Mouse (Mus musculus) embryonic fibroblast, embryonic 13.5 days (primary cell): ENCODE results near the gene Pgpep1. TPM values are rescaled to one million over a fixed set of nuclear protein-coding genes. Genes with fewer than 3 reads are reported as not detected.

Experiments
- H3K27ac ChIP-seq: 2 replicates; pipeline ENCODE4 v1.5.1; 2012; ENCODE audit warnings: low read length, control low read depth, inconsistent platforms; ENCODE audit not compliant: insufficient read depth
- H3K4me1 ChIP-seq: 2 replicates; pipeline ENCODE4 v1.6.1; 2011; ENCODE audit warnings: low read length; ENCODE audit not compliant: control insufficient read depth, insufficient read depth
- H3K4me3 ChIP-seq: 2 replicates; pipeline ENCODE4 v1.5.1; 2011; ENCODE audit warnings: mild to moderate bottlenecking, control low read depth, low read length; ENCODE audit not compliant: insufficient read depth
- CTCF ChIP-seq: IDR thresholded peaks from 2 replicates; pipeline ENCODE4 v1.5.1; 2011; ENCODE audit warnings: mild to moderate bottlenecking, control low read depth, low read length, moderate library complexity, borderline replicate concordance; ENCODE audit not compliant: insufficient read depth
- POLR2A ChIP-seq: IDR thresholded peaks from 2 replicates; pipeline ENCODE4 v1.6.1; 2011; ENCODE audit warnings: low read depth, mild to moderate bottlenecking, control low read depth, low read length, moderate library complexity
- polyA plus RNA-seq: library from polyadenylated mRNA; stranded (reverse); fragments of >200 nt; gene quantifications from 2 replicates; pipeline ENCODE4 v1.2.4, GENCODE M21; 2011; ENCODE audit warnings: low read depth; ENCODE audit not compliant: missing spikeins, insufficient read length

Gene Pgpep1
- polyA plus RNA-seq, 1 experiment, result 53.7 TPM

DNA sequence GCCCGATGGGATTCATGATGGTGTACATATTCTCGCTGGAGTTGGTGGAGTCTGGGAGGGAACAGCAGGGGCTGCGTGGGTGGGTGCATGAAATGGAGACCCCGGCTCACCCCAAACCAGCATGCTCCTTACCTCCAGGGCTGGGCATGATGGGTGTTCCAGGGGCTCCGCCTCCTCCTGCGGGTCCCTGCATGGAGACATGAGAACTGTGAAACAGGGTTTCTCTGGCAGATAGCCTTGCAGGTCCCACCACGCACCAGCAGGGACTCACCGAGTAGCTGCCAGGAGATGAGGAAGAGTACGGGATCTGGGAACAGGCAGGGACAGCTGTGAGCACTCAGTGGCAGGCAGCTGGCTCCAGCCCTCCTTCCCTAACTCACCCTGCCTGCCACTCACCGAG lies 61.5 kb downstream of the Pgpep1 start:
- H3K27ac ChIP-seq, result no peak overlapping the region
- TF ChIP-seq POLR2A (no peak), CTCF (no peak)
- peaks cover 5% of the 10 kb centered on the region; the same call in 1 of the 2 replicates for H3K4me1 ChIP-seq
- no peak overlapping the region for H3K4me3 ChIP-seq

DNA sequence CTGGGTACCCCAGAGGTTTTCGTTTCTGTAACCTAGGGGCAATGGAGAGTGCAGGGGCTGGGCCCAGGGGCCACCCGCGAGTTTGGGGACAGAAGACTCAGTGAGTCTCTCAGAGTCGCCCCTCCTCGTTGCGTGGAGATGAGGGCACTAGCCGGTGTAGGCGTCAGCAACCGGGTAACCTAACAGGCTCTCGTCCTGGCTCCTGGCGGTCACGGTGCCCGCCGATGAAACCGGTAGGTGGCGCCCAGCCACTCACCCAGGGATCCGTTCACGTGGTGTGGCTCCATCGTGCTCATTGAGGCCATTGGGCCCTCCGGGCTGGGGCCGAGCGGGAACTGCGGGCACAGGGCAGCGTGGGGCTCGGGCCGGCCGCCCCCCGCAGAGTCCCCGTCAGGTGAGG lies 61.9 kb downstream of the Pgpep1 start:
- Histone ChIP-seq H3K27ac (no peak overlapping the region), H3K4me1 (peaks cover 5% of the 10 kb centered on the region; the same call in 1 of the 2 replicates), H3K4me3 (no peak overlapping the region)
- peak; percentile 76; the same call in 1 of the 2 replicates for TF ChIP-seq CTCF
- TF ChIP-seq POLR2A, result no peak

DNA sequence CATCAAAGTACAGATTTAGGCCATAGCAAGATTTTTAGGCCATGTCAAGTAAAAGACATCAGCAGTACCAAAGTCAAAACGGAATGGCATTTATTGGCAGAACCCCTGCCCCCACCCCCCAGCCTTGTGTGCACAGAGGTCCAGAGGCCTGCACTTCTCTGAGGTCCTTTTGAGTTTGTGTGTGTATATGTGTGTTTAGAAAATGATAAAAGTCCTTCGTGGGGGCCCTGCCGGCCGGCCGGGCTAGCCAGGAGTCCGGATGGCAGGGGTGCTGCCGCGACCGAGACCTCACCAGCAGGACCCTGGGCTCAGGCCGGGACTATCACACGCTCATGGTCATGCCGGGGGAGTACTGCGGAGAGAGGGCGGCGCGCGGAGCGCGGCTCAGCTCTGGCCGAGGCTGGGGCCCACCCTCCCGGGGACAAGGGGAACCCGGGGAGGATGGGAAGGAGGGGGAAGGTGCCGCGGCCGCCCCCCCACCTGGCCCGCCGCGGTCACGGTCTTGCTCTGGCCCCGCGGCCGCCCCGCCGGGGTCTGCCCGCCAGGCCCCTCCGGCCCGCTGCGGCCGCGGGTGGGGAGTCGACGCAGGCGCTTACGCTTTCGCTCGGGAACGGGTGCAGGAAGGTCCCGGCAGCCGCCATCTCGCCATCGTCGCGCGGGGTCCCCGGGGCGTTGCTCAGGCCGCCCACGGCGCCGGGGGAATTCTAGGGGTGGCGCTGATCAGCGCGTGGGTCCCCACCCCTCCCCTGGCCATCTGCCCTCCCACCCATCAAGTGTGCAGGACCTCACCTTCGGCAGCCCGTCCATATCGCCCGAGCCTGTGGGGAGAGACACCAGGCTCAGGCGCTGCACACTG lies 62.5 kb downstream of the Pgpep1 start:
- Histone ChIP-seq H3K4me1 (peaks cover 5% of the 10 kb centered on the region; the same call in 1 of the 2 replicates), H3K4me3 (no peak overlapping the region), H3K27ac (no peak overlapping the region)
- TF ChIP-seq POLR2A (no peak), CTCF (no peak)

DNA sequence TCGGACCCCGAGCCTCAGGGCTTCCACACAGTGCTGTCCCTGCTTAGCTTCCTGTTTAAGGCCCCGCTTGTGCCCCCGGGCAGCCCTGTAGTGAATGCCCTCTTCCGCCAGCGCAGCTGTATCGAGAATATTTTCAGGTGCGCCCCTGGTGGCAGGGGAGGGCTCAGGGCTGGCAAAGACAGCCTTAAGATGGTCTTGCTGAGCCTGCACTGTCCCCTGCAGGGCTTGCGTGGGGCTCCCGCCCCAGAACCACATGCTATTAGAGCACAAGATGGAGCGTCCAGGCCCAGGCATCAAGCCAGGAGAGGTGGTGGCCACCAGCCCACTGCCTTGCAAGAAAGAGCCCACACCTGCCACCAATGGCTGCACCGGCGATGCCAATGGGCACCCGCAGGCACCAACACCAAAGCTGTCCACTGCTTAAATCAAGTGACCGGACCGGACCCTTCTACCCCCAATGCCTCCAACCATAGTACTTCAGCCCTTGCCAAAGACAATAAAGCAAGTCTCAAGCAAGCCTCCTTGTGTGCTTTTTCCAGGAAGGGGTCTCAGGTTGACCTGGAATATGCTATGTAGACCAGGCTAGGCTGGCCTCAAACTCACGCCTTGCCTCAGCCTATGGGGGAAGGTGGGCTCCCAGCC lies 63.3 kb downstream of the Pgpep1 start:
- no peak overlapping the region for H3K4me3 ChIP-seq
- TF ChIP-seq POLR2A (no peak), CTCF (no peak)
- H3K4me1 ChIP-seq, result peaks cover 5% of the 10 kb centered on the region; the same call in 1 of the 2 replicates
- H3K27ac ChIP-seq, result no peak overlapping the region

Other genes starting within 250 kb of the Pgpep1 start
- gene Crtc1, start 220.8 kb downstream of the Pgpep1 start, polyA plus RNA-seq, result 13.7 and 15.6 TPM in 2 replicates
- 21.4 and 31.7 TPM in 2 replicates for gene Klhl26, start 183.4 kb downstream of the Pgpep1 start, polyA plus RNA-seq
- gene Tmem59l, start 173.0 kb downstream of the Pgpep1 start, polyA plus RNA-seq, result 0.58 and 1.5 TPM in 2 replicates
- gene Crlf1, start 167.2 kb downstream of the Pgpep1 start, polyA plus RNA-seq, result 215 and 351 TPM in 2 replicates
- 29.9 and 46.6 TPM in 2 replicates for gene Rex1bd, start 153.6 kb downstream of the Pgpep1 start, polyA plus RNA-seq
- 547 and 589 TPM in 2 replicates for gene Uba52, start 149.6 kb downstream of the Pgpep1 start, polyA plus RNA-seq
- gene Fkbp8, start 132.7 kb downstream of the Pgpep1 start, polyA plus RNA-seq, result 105 and 110 TPM in 2 replicates
- gene Kxd1, start 132.4 kb downstream of the Pgpep1 start, polyA plus RNA-seq, result 35.5 and 37.0 TPM in 2 replicates
- gene Ell, start 120.9 kb downstream of the Pgpep1 start, polyA plus RNA-seq, result 16.1 and 20.4 TPM in 2 replicates
- gene Isyna1, start 66.0 kb downstream of the Pgpep1 start, polyA plus RNA-seq, result 17.9 and 18.6 TPM in 2 replicates
- gene Ssbp4, start 51.5 kb downstream of the Pgpep1 start, polyA plus RNA-seq, result 44.7 and 50.7 TPM in 2 replicates
- gene Lrrc25, start 44.2 kb downstream of the Pgpep1 start, polyA plus RNA-seq, result 0.46 TPM in 1 of 2 replicates, not detected in the other
- 3.1 and 4.2 TPM in 2 replicates for gene Gdf15, start 27.9 kb downstream of the Pgpep1 start, polyA plus RNA-seq
- gene Lsm4, start 12.9 kb upstream of the Pgpep1 start, polyA plus RNA-seq, result 54.9 and 60.2 TPM in 2 replicates
- 82.2 and 90.6 TPM in 2 replicates for gene Jund, start 38.6 kb upstream of the Pgpep1 start, polyA plus RNA-seq
- not detected in 2 replicates for gene Iqcn, start 43.1 kb upstream of the Pgpep1 start, polyA plus RNA-seq
- gene Gm3336, start 58.2 kb upstream of the Pgpep1 start, polyA plus RNA-seq, result not detected in 2 replicates
- gene Pde4c, start 63.3 kb upstream of the Pgpep1 start, polyA plus RNA-seq, result not detected in 2 replicates
- 8.6 and 10.2 TPM in 2 replicates for gene Rab3a, start 94.3 kb upstream of the Pgpep1 start, polyA plus RNA-seq
- 29.1 and 32.6 TPM in 2 replicates for gene Mpv17l2, start 100.6 kb upstream of the Pgpep1 start, polyA plus RNA-seq
- 42.8 and 43.5 TPM in 2 replicates for gene Pik3r2, start 116.3 kb upstream of the Pgpep1 start, polyA plus RNA-seq
- 12.6 and 13.1 TPM in 2 replicates for gene Mast3, start 144.7 kb upstream of the Pgpep1 start, polyA plus RNA-seq
- 1.1 TPM in 1 of 2 replicates, not detected in the other for gene Il12rb1, start 148.1 kb upstream of the Pgpep1 start, polyA plus RNA-seq
- gene Arrdc2, start 179.3 kb upstream of the Pgpep1 start, polyA plus RNA-seq, result 4.4 and 4.5 TPM in 2 replicates
- gene Kcnn1, start 202.9 kb upstream of the Pgpep1 start, polyA plus RNA-seq, result 1.7 and 2.7 TPM in 2 replicates
- gene Ccdc124, start 213.5 kb upstream of the Pgpep1 start, polyA plus RNA-seq, result 31.1 and 32.3 TPM in 2 replicates
- gene Slc5a5, start 232.4 kb upstream of the Pgpep1 start, polyA plus RNA-seq, result 0.28 and 0.30 TPM in 2 replicates
- 1,792 and 1,906 TPM in 2 replicates for gene Rpl18a, start 237.0 kb upstream of the Pgpep1 start, polyA plus RNA-seq
- gene Map1s, start 245.5 kb upstream of the Pgpep1 start, polyA plus RNA-seq, result 24.2 and 27.8 TPM in 2 replicates